Mouse (Mus musculus) heart, embryonic 12.5 days (tissue): ENCODE data around the gene Pycard. TPM values are rescaled to one million over a fixed set of nuclear protein-coding genes. Genes with fewer than 3 reads are reported as not detected.
A peak's percentile ranks its signal among the peaks of the same experiment; 100 is the strongest.

ENCODE experiments used
- ATAC-seq: fragments of 200-750 bp; cut with Nextera tagmentation; 2 replicates; pipeline ENCODE4 v1.8.0; 2017; ENCODE audit warnings: moderate TSS enrichment, moderate library complexity; ENCODE audit not compliant: insufficient number of reproducible peaks, low FRiP score
- H3K27ac ChIP-seq: fragments of 300-500 bp; sonication (generic); 2 replicates; pipeline ENCODE4 v1.5.1; 2016; ENCODE audit warnings: mild to moderate bottlenecking, moderate library complexity; ENCODE audit not compliant: poor library complexity, severe bottlenecking
- H3K27me3 ChIP-seq: fragments of 300-500 bp; sonication (generic); replicated peaks from 2 replicates; pipeline ENCODE4 v1.6.1; 2016; ENCODE audit warnings: mild to moderate bottlenecking, moderate library complexity
- H3K36me3 ChIP-seq: fragments of 300-500 bp; sonication (generic); 2 replicates; pipeline ENCODE4 v1.6.1; 2016; ENCODE audit warnings: mild to moderate bottlenecking, moderate library complexity
- H3K4me1 ChIP-seq: fragments of 300-500 bp; sonication (generic); replicated peaks from 2 replicates; pipeline ENCODE4 v1.6.1; 2016; ENCODE audit warnings: mild to moderate bottlenecking
- H3K4me2 ChIP-seq: fragments of 300-500 bp; sonication (generic); 2 replicates; pipeline ENCODE4 v1.6.1; 2016; ENCODE audit warnings: mild to moderate bottlenecking, moderate library complexity
- H3K4me3 ChIP-seq: fragments of 300-500 bp; sonication (generic); 2 replicates; pipeline ENCODE4 v1.5.1; 2016; ENCODE audit warnings: mild to moderate bottlenecking
- H3K9ac ChIP-seq: fragments of 300-500 bp; sonication (generic); 2 replicates; pipeline ENCODE4 v1.6.1; 2016; ENCODE audit warnings: mild to moderate bottlenecking, moderate library complexity
- H3K9me3 ChIP-seq: fragments of 300-500 bp; sonication (generic); replicated peaks from 2 replicates; pipeline ENCODE4 v1.6.1; 2016; ENCODE audit warnings: mild to moderate bottlenecking, moderate library complexity
- WGBS: fragments of 180-500 bp; shearing (Covaris S2); methylation state at CpG from one replicate; pipeline ENCODE4 v1.1.7; 2016; 5-methylcytosine and 5-hydroxymethylcytosine counted together
- polyA plus RNA-seq: library from polyadenylated mRNA; unstranded; fragments of >200 nt; fragmentation: Nextera tagmentation; extraction: Ambion mirVana; gene quantifications from 2 replicates; pipeline ENCODE4 v1.2.1, GENCODE M21; 2016

Pycard gene
- polyA plus RNA-seq, 1 experiment from 2014 or later: 31.1 TPM

GRCm38 (mm10) chr7:128003098-128003497, 9.4 kb upstream of the Pycard start:
- Histone ChIP-seq H3K4me3 (no peak overlapping the region), H3K9ac (no peak overlapping the region), H3K4me2 (no peak overlapping the region), H3K27me3 (peaks cover 30% of the 10 kb centered on the region), H3K36me3 (no peaks in the 10 kb centered on the region), H3K27ac (no peak overlapping the region), H3K4me1 (peaks cover 26% of the 10 kb centered on the region), H3K9me3 (no peaks in the 10 kb centered on the region)
- 74% methylated on average over 6 of the region's 6 CpGs for WGBS
- ATAC-seq: no peak

GRCm38 (mm10) chr7:128000068-128000950, 6.6 kb upstream of the Pycard start:
- H3K36me3 ChIP-seq: no peaks in the 10 kb centered on the region
- H3K4me1 ChIP-seq: peaks cover 26% of the 10 kb centered on the region
- no peak overlapping the region for H3K4me3 ChIP-seq
- ATAC-seq: no peak
- no peak overlapping the region for H3K4me2 ChIP-seq
- H3K27ac ChIP-seq: no peak overlapping the region
- no peaks in the 10 kb centered on the region for H3K9me3 ChIP-seq
- WGBS: 43% methylated on average over 1 of the region's 1 CpGs
- H3K9ac ChIP-seq: no peak overlapping the region
- peaks cover 15% of the 10 kb centered on the region; the same call in 1 of the 2 replicates for H3K27me3 ChIP-seq

GRCm38 (mm10) chr7:127999436-127999835, 5.8 kb upstream of the Pycard start:
- WGBS: 50% methylated on average over 1 of the region's 1 CpGs
- ATAC-seq: no peak

GRCm38 (mm10) chr7:127992488-127993340, 953 bp downstream of the Pycard start:
- Histone ChIP-seq H3K9me3 (no peaks in the 10 kb centered on the region), H3K36me3 (peaks cover 25% of the 10 kb centered on the region), H3K4me1 (peaks cover 13% of the 10 kb centered on the region), H3K4me2 (peak overlapping the region; percentile 68), H3K27ac (peak overlapping the region; percentile 38; the same call in 1 of the 2 replicates), H3K9ac (peak overlapping the region; percentile 53), H3K27me3 (no peaks in the 10 kb centered on the region), H3K4me3 (peak overlapping the region; percentile 40)
- peak; percentile 30; the same call in 1 of the 2 replicates for ATAC-seq
- WGBS: 34% methylated on average over 5 of the region's 5 CpGs

More at GRCm38 (mm10) chr7:127999436-127999835, 5.8 kb upstream of the Pycard start:
- Histone ChIP-seq H3K9ac (no peak overlapping the region), H3K4me3 (no peak overlapping the region), H3K36me3 (no peaks in the 10 kb centered on the region), H3K9me3 (no peaks in the 10 kb centered on the region), H3K4me2 (no peak overlapping the region), H3K27me3 (peaks cover 6% of the 10 kb centered on the region; the same call in 1 of the 2 replicates), H3K4me1 (peaks cover 20% of the 10 kb centered on the region), H3K27ac (no peak overlapping the region)

GRCm38 (mm10) chr7:127991643-127992487, 1.8 kb downstream of the Pycard start:
- H3K4me2 ChIP-seq: no peak overlapping the region
- ATAC-seq: peak; percentile 43; the same call in 1 of the 2 replicates
- H3K9ac ChIP-seq: no peak overlapping the region
- H3K36me3 ChIP-seq: peaks cover 33% of the 10 kb centered on the region
- WGBS: 51% methylated on average over 6 of the region's 6 CpGs
- no peak overlapping the region for H3K27ac ChIP-seq
- no peak overlapping the region for H3K4me3 ChIP-seq
- H3K4me1 ChIP-seq: peaks cover 13% of the 10 kb centered on the region
- H3K27me3 ChIP-seq: no peaks in the 10 kb centered on the region
- H3K9me3 ChIP-seq: no peaks in the 10 kb centered on the region

- no peak for ATAC-seq
- Histone ChIP-seq H3K4me2 (no peak overlapping the region), H3K36me3 (peaks cover 57% of the 10 kb centered on the region), H3K9me3 (no peaks in the 10 kb centered on the region), H3K4me3 (no peak overlapping the region), H3K27ac (no peak overlapping the region), H3K9ac (no peak overlapping the region), H3K27me3 (no peaks in the 10 kb centered on the region), H3K4me1 (peaks cover 13% of the 10 kb centered on the region)
- 96% methylated on average over 1 of the region's 1 CpGs for WGBS
These were observed 4.8 kb downstream of the Pycard start for GRCm38 (mm10) chr7:127988904-127989303.

GRCm38 (mm10) chr7:127980606-127981005, 13.1 kb downstream of the Pycard start:
- Histone ChIP-seq H3K4me1 (no peaks in the 10 kb centered on the region), H3K9me3 (no peaks in the 10 kb centered on the region), H3K27ac (no peak overlapping the region), H3K27me3 (no peaks in the 10 kb centered on the region), H3K36me3 (peaks cover 89% of the 10 kb centered on the region), H3K9ac (no peak overlapping the region), H3K4me2 (no peak overlapping the region), H3K4me3 (no peak overlapping the region)
- ATAC-seq: no peak
- WGBS: 90% methylated on average over 3 of the region's 3 CpGs

- no peak overlapping the region for H3K4me3 ChIP-seq
- H3K27me3 ChIP-seq: no peaks in the 10 kb centered on the region
- H3K9ac ChIP-seq: no peak overlapping the region
- H3K36me3 ChIP-seq: peaks cover 93% of the 10 kb centered on the region
- H3K4me2 ChIP-seq: no peak overlapping the region
- 99% methylated on average over 2 of the region's 2 CpGs for WGBS
- H3K9me3 ChIP-seq: no peaks in the 10 kb centered on the region
- H3K4me1 ChIP-seq: no peaks in the 10 kb centered on the region
- no peak overlapping the region for H3K27ac ChIP-seq
- ATAC-seq: no peak
These were observed 14.8 kb downstream of the Pycard start for GRCm38 (mm10) chr7:127978856-127979255.

- H3K27ac ChIP-seq: no peak overlapping the region
- 92% methylated on average over 2 of the region's 2 CpGs for WGBS
- no peak overlapping the region for H3K9ac ChIP-seq
- no peaks in the 10 kb centered on the region for H3K27me3 ChIP-seq
- no peak overlapping the region for H3K4me2 ChIP-seq
- H3K4me3 ChIP-seq: no peak overlapping the region
- 0 out of 2 replicates have a peak, but pooled peaks cover 8% of the 10 kb centered on the region for H3K4me1 ChIP-seq
- ATAC-seq: no peak
- H3K9me3 ChIP-seq: no peaks in the 10 kb centered on the region
- peaks cover 93% of the 10 kb centered on the region for H3K36me3 ChIP-seq
These were observed 19.2 kb downstream of the Pycard start for GRCm38 (mm10) chr7:127974413-127974930.
